Mouse (Mus musculus) megakaryocyte, embryonic 14.5 days (primary cell): Measurements from ENCODE around the gene Ablim1. TPM values are rescaled to one million over a fixed set of nuclear protein-coding genes. Genes with fewer than 3 reads are reported as not detected.

ENCODE experiments used
- H3K27me3 ChIP-seq: replicated peaks from 2 replicates; pipeline ENCODE3; 2012; ENCODE audit warnings: inconsistent platforms
- H3K36me3 ChIP-seq: replicated peaks from 2 replicates; pipeline ENCODE3; 2012; ENCODE audit warnings: low read length, inconsistent platforms, mixed read lengths
- H3K4me1 ChIP-seq: 2 replicates; pipeline ENCODE4 v1.6.1; 2012; ENCODE audit warnings: inconsistent platforms
- H3K4me3 ChIP-seq: replicated peaks from 2 replicates; pipeline ENCODE3; 2012; ENCODE audit warnings: moderate library complexity, mild to moderate bottlenecking, inconsistent platforms
- H3K9me3 ChIP-seq: 2 replicates; pipeline ENCODE4 v1.6.1; 2012; ENCODE audit warnings: inconsistent platforms
- FLI1 ChIP-seq: IDR thresholded peaks from 2 replicates; pipeline ENCODE4 v1.6.1; 2012; ENCODE audit warnings: low read length, inconsistent platforms, mixed read lengths
- GATA1 ChIP-seq: IDR thresholded peaks from 3 replicates; pipeline ENCODE4 v1.6.1; 2012; ENCODE audit warnings: mixed read lengths, low read length, inconsistent platforms, borderline replicate concordance
- polyA plus RNA-seq: library from polyadenylated mRNA; stranded (reverse); fragments of >175 nt; gene quantifications from 2 replicates; pipeline ENCODE4 v1.2.3, GENCODE M21; 2012; ENCODE audit warnings: low replicate concordance; ENCODE audit not compliant: insufficient read depth

The Ablim1 gene
- polyA plus RNA-seq, 1 experiment, result 0.17 TPM

GRCm38 (mm10) chr19:57151504-57151903 lies 163.2 kb downstream of the Ablim1 start:
- no peak for TF ChIP-seq GATA1
- no peak for TF ChIP-seq FLI1
- Histone ChIP-seq H3K4me1 (no peaks in the 10 kb centered on the region), H3K27me3 (peaks cover 27% of the 10 kb centered on the region), H3K4me3 (no peak overlapping the region), H3K36me3 (no peaks in the 10 kb centered on the region), H3K9me3 (no peaks in the 10 kb centered on the region)

GRCm38 (mm10) chr19:57150275-57150674 lies 164.4 kb downstream of the Ablim1 start:
- no peaks in the 10 kb centered on the region for H3K36me3 ChIP-seq
- TF ChIP-seq FLI1, result no peak
- TF ChIP-seq GATA1, result no peak
- no peaks in the 10 kb centered on the region for H3K4me1 ChIP-seq
- peaks cover 24% of the 10 kb centered on the region for H3K27me3 ChIP-seq
- H3K9me3 ChIP-seq, result no peaks in the 10 kb centered on the region
- H3K4me3 ChIP-seq, result no peak overlapping the region

GRCm38 (mm10) chr19:57147746-57148145 lies 167.0 kb downstream of the Ablim1 start:
- Histone ChIP-seq H3K4me1 (no peaks in the 10 kb centered on the region), H3K9me3 (peaks cover 3% of the 10 kb centered on the region; the same call in 1 of the 2 replicates), H3K36me3 (no peaks in the 10 kb centered on the region), H3K4me3 (no peak overlapping the region), H3K27me3 (peaks cover 9% of the 10 kb centered on the region)
- TF ChIP-seq FLI1, result no peak
- no peak for TF ChIP-seq GATA1

GRCm38 (mm10) chr19:57146936-57147335 lies 167.8 kb downstream of the Ablim1 start:
- no peak overlapping the region for H3K4me3 ChIP-seq
- peaks cover 3% of the 10 kb centered on the region; the same call in 1 of the 2 replicates for H3K9me3 ChIP-seq
- H3K36me3 ChIP-seq, result no peaks in the 10 kb centered on the region
- peaks cover 10% of the 10 kb centered on the region for H3K27me3 ChIP-seq
- no peaks in the 10 kb centered on the region for H3K4me1 ChIP-seq
- TF ChIP-seq FLI1, result no peak

GRCm38 (mm10) chr19:57143646-57144045 lies 171.1 kb downstream of the Ablim1 start:
- H3K4me3 ChIP-seq, result no peak overlapping the region
- peaks cover 3% of the 10 kb centered on the region; the same call in 1 of the 2 replicates for H3K9me3 ChIP-seq
- no peaks in the 10 kb centered on the region for H3K36me3 ChIP-seq
- H3K4me1 ChIP-seq, result no peaks in the 10 kb centered on the region; the same call in 1 of the 2 replicates
- no peak for TF ChIP-seq GATA1
- H3K27me3 ChIP-seq, result peaks cover 17% of the 10 kb centered on the region

- H3K4me3 ChIP-seq, result no peak overlapping the region
- no peak for TF ChIP-seq FLI1
- no peak for TF ChIP-seq GATA1
- H3K36me3 ChIP-seq, result no peaks in the 10 kb centered on the region
- peaks cover 3% of the 10 kb centered on the region; the same call in 1 of the 2 replicates for H3K9me3 ChIP-seq
- peaks cover 14% of the 10 kb centered on the region for H3K27me3 ChIP-seq
- peaks cover 4% of the 10 kb centered on the region; the same call in 1 of the 2 replicates for H3K4me1 ChIP-seq
Measured at GRCm38 (mm10) chr19:57141756-57142461, 172.8 kb downstream of the Ablim1 start.

GRCm38 (mm10) chr19:57140874-57141273 lies 173.8 kb downstream of the Ablim1 start:
- Histone ChIP-seq H3K4me3 (no peak overlapping the region), H3K4me1 (peaks cover 10% of the 10 kb centered on the region), H3K36me3 (no peaks in the 10 kb centered on the region), H3K9me3 (peaks cover 5% of the 10 kb centered on the region; the same call in 1 of the 2 replicates), H3K27me3 (peaks cover 13% of the 10 kb centered on the region)
- TF ChIP-seq GATA1, result no peak
- TF ChIP-seq FLI1, result no peak

GRCm38 (mm10) chr19:57140071-57140470 lies 174.6 kb downstream of the Ablim1 start:
- H3K4me3 ChIP-seq, result no peak overlapping the region
- H3K9me3 ChIP-seq, result peaks cover 6% of the 10 kb centered on the region; the same call in 1 of the 2 replicates
- TF ChIP-seq FLI1 (no peak), GATA1 (no peak)
- H3K27me3 ChIP-seq, result peaks cover 12% of the 10 kb centered on the region
- H3K4me1 ChIP-seq, result peaks cover 16% of the 10 kb centered on the region
- H3K36me3 ChIP-seq, result no peaks in the 10 kb centered on the region

- Histone ChIP-seq H3K4me1 (peaks cover 26% of the 10 kb centered on the region), H3K36me3 (no peaks in the 10 kb centered on the region), H3K9me3 (peaks cover 3% of the 10 kb centered on the region; the same call in 1 of the 2 replicates), H3K4me3 (no peak overlapping the region), H3K27me3 (peaks cover 12% of the 10 kb centered on the region)
- TF ChIP-seq FLI1, result no peak
- TF ChIP-seq GATA1, result no peak
Measured at GRCm38 (mm10) chr19:57138909-57139617, 175.7 kb downstream of the Ablim1 start.

GRCm38 (mm10) chr19:57138469-57138868 lies 176.2 kb downstream of the Ablim1 start:
- Histone ChIP-seq H3K27me3 (peaks cover 12% of the 10 kb centered on the region), H3K4me1 (peaks cover 32% of the 10 kb centered on the region), H3K9me3 (peaks cover 3% of the 10 kb centered on the region; the same call in 1 of the 2 replicates), H3K36me3 (no peaks in the 10 kb centered on the region), H3K4me3 (no peak overlapping the region)
- no peak for TF ChIP-seq GATA1
- TF ChIP-seq FLI1, result no peak
